Mouse (Mus musculus) thymus, adult 2 months (tissue): ENCODE results near the gene Dhrs7c. TPM values are rescaled to one million over a fixed set of nuclear protein-coding genes. Genes with fewer than 3 reads are reported as not detected.

Experiments
- DNase-seq: peaks from one replicate; pipeline ENCODE4 v3.0.0; 2021
- H3K27ac ChIP-seq: fragments of 200-500 bp; 2 replicates; pipeline ENCODE4 v1.5.1; 2012; ENCODE audit warnings: low read length, control low read depth; ENCODE audit not compliant: control insufficient read depth, insufficient read depth
- H3K27me3 ChIP-seq: fragments of 200-500 bp; 2 replicates; pipeline ENCODE4 v1.6.1; 2012; ENCODE audit warnings: mild to moderate bottlenecking, low read length, moderate library complexity, mixed read lengths; ENCODE audit not compliant: control insufficient read depth, insufficient read depth
- H3K36me3 ChIP-seq: fragments of 200-500 bp; 2 replicates; pipeline ENCODE4 v1.6.1; 2012; ENCODE audit warnings: mild to moderate bottlenecking, low read length, moderate library complexity; ENCODE audit not compliant: control insufficient read depth, insufficient read depth
- H3K4me1 ChIP-seq: fragments of 200-500 bp; replicated peaks from 2 replicates; pipeline ENCODE4 v1.6.1; 2012; ENCODE audit warnings: low read length; ENCODE audit not compliant: control insufficient read depth, insufficient read depth
- H3K4me3 ChIP-seq: fragments of 200-500 bp; 2 replicates; pipeline ENCODE4 v1.5.1; 2012; ENCODE audit warnings: mild to moderate bottlenecking, low read length, control low read depth, moderate library complexity; ENCODE audit not compliant: control insufficient read depth, insufficient read depth
- CTCF ChIP-seq: fragments of 200-500 bp; IDR thresholded peaks from 2 replicates; pipeline ENCODE4 v1.5.1; 2012; ENCODE audit warnings: mild to moderate bottlenecking, control low read depth, low read length, moderate library complexity, borderline replicate concordance; ENCODE audit not compliant: control insufficient read depth, poor library complexity, insufficient read depth; ENCODE audit errors: extremely low read depth
- POLR2A ChIP-seq: fragments of 200-500 bp; IDR thresholded peaks from 2 replicates; pipeline ENCODE4 v1.6.1; 2012; ENCODE audit warnings: mild to moderate bottlenecking, low read length, control low read depth, moderate library complexity; ENCODE audit not compliant: control insufficient read depth, poor library complexity, insufficient read depth; ENCODE audit errors: extremely low read depth
- WGBS: fragments of 180-500 bp; shearing (Covaris S2); methylation state at CpG from one replicate; pipeline ENCODE4 v1.1.7; 2018; 5-methylcytosine and 5-hydroxymethylcytosine counted together
- polyA plus RNA-seq: library from polyadenylated mRNA; depleted of rRNA; stranded (reverse); fragments of >200 nt; gene quantifications from 2 replicates; pipeline ENCODE4 v1.2.3, GENCODE M21; 2012

Dhrs7c gene
- polyA plus RNA-seq, 1 experiment = 8.7 TPM

GRCm38 (mm10) chr11:67819604-67820003, 21.6 kb downstream of the Dhrs7c start:
- Histone ChIP-seq H3K4me1 (no peaks in the 10 kb centered on the region), H3K4me3 (no peak overlapping the region), H3K27ac (no peak overlapping the region), H3K27me3 (no peaks in the 10 kb centered on the region), H3K36me3 (no peaks in the 10 kb centered on the region)
- WGBS = 16% methylated on average over 5 of the region's 5 CpGs
- no peak for DNase-seq
- TF ChIP-seq POLR2A = no peak
- no peak for TF ChIP-seq CTCF

DNA sequence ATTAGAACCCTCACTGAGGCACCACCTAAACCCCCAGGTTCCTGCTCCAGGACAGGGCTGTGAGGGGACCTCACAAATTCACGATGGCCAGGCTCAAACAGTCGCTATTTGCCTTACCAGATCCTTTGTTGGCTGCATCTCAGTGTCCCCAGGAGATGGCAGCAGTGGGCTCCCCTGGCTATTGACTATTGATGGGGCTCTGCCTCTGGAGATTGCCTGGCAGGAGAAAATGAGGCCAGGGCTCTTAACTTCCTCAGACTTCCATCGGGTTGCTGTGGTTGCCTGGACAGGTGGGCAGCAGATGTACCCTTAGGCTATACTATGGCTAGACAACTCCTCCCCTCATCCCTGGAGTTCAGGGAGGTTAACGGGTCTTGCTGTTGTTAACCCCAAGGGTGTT, 22.2 kb downstream of the Dhrs7c start:
- H3K27ac ChIP-seq = no peak overlapping the region
- no peaks in the 10 kb centered on the region for H3K4me1 ChIP-seq
- WGBS = 26% methylated on average over 4 of the region's 4 CpGs
- no peak for TF ChIP-seq POLR2A
- no peak for TF ChIP-seq CTCF
- no peak overlapping the region for H3K4me3 ChIP-seq
- no peaks in the 10 kb centered on the region for H3K36me3 ChIP-seq
- H3K27me3 ChIP-seq = no peaks in the 10 kb centered on the region
- DNase-seq = peak; percentile 6

GRCm38 (mm10) chr11:67821560-67821959, 23.6 kb downstream of the Dhrs7c start:
- 97% methylated on average over 6 of the region's 6 CpGs for WGBS
- H3K36me3 ChIP-seq = no peaks in the 10 kb centered on the region
- no peaks in the 10 kb centered on the region for H3K4me1 ChIP-seq
- DNase-seq = no peak
- no peak overlapping the region for H3K27ac ChIP-seq
- H3K4me3 ChIP-seq = no peak overlapping the region
- TF ChIP-seq CTCF (no peak), POLR2A (no peak)
- H3K27me3 ChIP-seq = no peaks in the 10 kb centered on the region

GRCm38 (mm10) chr11:67828360-67829059, 30.5 kb downstream of the Dhrs7c start:
- Histone ChIP-seq H3K36me3 (no peaks in the 10 kb centered on the region), H3K4me1 (no peaks in the 10 kb centered on the region), H3K27me3 (no peaks in the 10 kb centered on the region), H3K4me3 (no peak overlapping the region), H3K27ac (no peak overlapping the region)
- DNase-seq = no peak
- no peak for TF ChIP-seq CTCF
- no peak for TF ChIP-seq POLR2A
- 45% methylated on average over 12 of the region's 12 CpGs for WGBS

DNA sequence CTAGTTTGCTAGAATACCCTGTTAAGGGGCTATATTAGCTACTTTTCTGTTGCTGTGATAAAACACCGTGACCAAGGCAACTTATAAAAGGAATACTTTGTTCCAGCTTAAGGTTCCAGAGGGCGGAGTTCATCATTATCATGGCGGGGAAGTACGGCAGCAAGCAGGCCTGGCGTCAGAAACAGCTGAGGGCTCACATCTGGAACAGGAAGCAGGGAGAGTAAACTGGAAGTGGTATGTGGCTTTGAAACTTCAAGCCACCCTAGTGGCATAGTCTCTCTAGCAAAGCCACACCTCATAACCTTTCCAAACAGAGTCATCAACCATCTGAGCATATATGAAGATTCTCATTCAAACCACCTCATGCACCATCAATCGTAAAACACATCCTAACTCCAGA, 31.5 kb downstream of the Dhrs7c start:
- no peaks in the 10 kb centered on the region for H3K4me1 ChIP-seq
- H3K36me3 ChIP-seq = no peaks in the 10 kb centered on the region
- WGBS = 67% methylated on average over 6 of the region's 6 CpGs

DNA sequence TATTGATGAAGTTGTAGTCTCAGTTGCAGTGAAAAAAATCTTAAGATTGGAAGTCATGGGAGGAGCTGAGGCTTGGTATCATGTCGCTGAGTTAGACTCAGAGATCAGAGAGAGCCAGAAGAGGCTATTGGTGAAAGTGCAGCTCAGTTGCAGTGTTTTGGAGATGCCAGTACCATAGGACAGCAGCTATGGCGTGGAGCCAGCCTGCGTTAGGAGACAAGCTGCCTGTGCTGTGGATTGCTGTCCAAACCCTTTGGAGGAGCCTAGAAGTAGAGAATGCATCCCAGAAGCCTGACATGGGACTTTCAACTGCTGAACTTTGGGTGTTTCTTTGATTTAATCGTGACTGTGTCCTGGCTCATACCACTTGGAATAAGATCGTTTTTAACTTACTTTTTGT, 33.8 kb downstream of the Dhrs7c start:
- DNase-seq = no peak
- Histone ChIP-seq H3K36me3 (no peaks in the 10 kb centered on the region), H3K27ac (no peak overlapping the region), H3K4me1 (no peaks in the 10 kb centered on the region), H3K4me3 (no peak overlapping the region), H3K27me3 (no peaks in the 10 kb centered on the region)
- TF ChIP-seq CTCF (no peak), POLR2A (no peak)
- whole genome bisulfite sequencing = 87% methylated on average over 5 of the region's 5 CpGs

More for the DNA sequence above, 31.5 kb downstream of the Dhrs7c start:
- no peak overlapping the region for H3K4me3 ChIP-seq
- H3K27ac ChIP-seq = no peak overlapping the region
- no peak for DNase-seq
- no peak for TF ChIP-seq CTCF
- no peak for TF ChIP-seq POLR2A
- no peaks in the 10 kb centered on the region for H3K27me3 ChIP-seq
